Mouse (Mus musculus) CH12.LX (cell line): ENCODE measurements around the gene Depdc1b. TPM values are rescaled to one million over a fixed set of nuclear protein-coding genes. Genes with fewer than 3 reads are reported as not detected.

Experiments
- DNase-seq: peaks from one replicate; pipeline ENCODE4 v3.0.0-alpha.2; 2013; ENCODE audit errors: extremely low read depth
- H3K27ac ChIP-seq: 2 replicates; pipeline ENCODE4 v1.5.1; 2012; ENCODE audit warnings: low read depth, mild to moderate bottlenecking, control low read depth, moderate library complexity; ENCODE audit not compliant: insufficient read depth
- H3K27me3 ChIP-seq: replicated peaks from 2 replicates; pipeline ENCODE3; 2012; ENCODE audit warnings: inconsistent platforms
- H3K36me3 ChIP-seq, 2 experiments: replicated peaks in 1 of 2; 2 replicates each; pipeline versions ENCODE3 to v1.6.1; 2012; ENCODE audit warnings: inconsistent platforms in 1 of 2, low read length in 1 of 2, mild to moderate bottlenecking in 1 of 2, mixed read lengths in 1 of 2, moderate library complexity in 1 of 2; ENCODE audit not compliant: control insufficient read depth in 1 of 2, insufficient read depth in 1 of 2
- H3K4me1 ChIP-seq, 2 experiments: 2 replicates each; pipeline ENCODE4 v1.6.1; 2012; ENCODE audit warnings: inconsistent platforms in 1 of 2, moderate library complexity in 1 of 2; ENCODE audit not compliant: insufficient read depth in 2 of 2, control insufficient read depth in 1 of 2
- H3K4me2 ChIP-seq: 2 replicates; pipeline ENCODE4 v1.6.1; 2012; ENCODE audit warnings: low read depth, mild to moderate bottlenecking, control low read depth; ENCODE audit not compliant: poor library complexity, insufficient read depth, severe bottlenecking
- H3K4me3 ChIP-seq, 3 experiments: fragments of 150-350 bp in 1 of 3; sonication (generic) in 1 of 3; replicated peaks in 1 of 3; 2 replicates each; pipeline versions ENCODE3 to v1.5.1; 2011 to 2012; ENCODE audit warnings: low read depth in 2 of 3, low read length in 2 of 3, mild to moderate bottlenecking in 2 of 3, moderate library complexity in 2 of 3, control low read depth in 1 of 3, improper control_type of control experiment in 1 of 3, inconsistent platforms in 1 of 3, mixed read lengths in 1 of 3; ENCODE audit not compliant: poor library complexity in 1 of 3
- H3K79me2 ChIP-seq: replicated peaks from 2 replicates; pipeline ENCODE4 v1.6.1; 2012; ENCODE audit warnings: mild to moderate bottlenecking, moderate library complexity; ENCODE audit not compliant: control insufficient read depth, poor library complexity, insufficient read depth, severe bottlenecking; ENCODE audit errors: extremely low read depth
- H3K9ac ChIP-seq: 2 replicates; pipeline ENCODE4 v1.6.1; 2012; ENCODE audit warnings: low read depth, mild to moderate bottlenecking, control low read depth, moderate library complexity; ENCODE audit not compliant: insufficient read depth
- H3K9me3 ChIP-seq: replicated peaks from 2 replicates; pipeline ENCODE3; 2012; ENCODE audit warnings: low read length, inconsistent platforms, mixed read lengths
- BHLHE40 ChIP-seq: IDR thresholded peaks from 2 replicates; pipeline ENCODE4 v1.6.1; 2011; ENCODE audit warnings: mild to moderate bottlenecking, low read depth, low read length, improper control_type of control experiment
- CHD1 ChIP-seq: IDR thresholded peaks from 2 replicates; pipeline ENCODE4 v1.6.1; 2012; ENCODE audit warnings: low read depth, low read length, improper control_type of control experiment, inconsistent platforms
- CHD2 ChIP-seq: IDR thresholded peaks from 2 replicates; pipeline ENCODE4 v1.6.1; 2011; ENCODE audit warnings: low read length, improper control_type of control experiment
- CTCF ChIP-seq, 2 experiments: IDR thresholded peaks in 1 of 2; conservative IDR thresholded peaks in 1 of 2; 2 replicates each; pipeline ENCODE4 v1.5.1; 2011 to 2012; ENCODE audit warnings: low read depth in 2 of 2, low read length in 2 of 2, improper control_type of control experiment in 1 of 2, inconsistent platforms in 1 of 2, mild to moderate bottlenecking in 1 of 2, moderate library complexity in 1 of 2
- EP300 ChIP-seq: IDR thresholded peaks from 2 replicates; pipeline ENCODE4 v1.6.1; 2011; ENCODE audit warnings: low read length, improper control_type of control experiment
- ETS1 ChIP-seq: conservative IDR thresholded peaks from 2 replicates; pipeline ENCODE4 v1.6.1; 2012; ENCODE audit warnings: low read depth, mild to moderate bottlenecking, inconsistent platforms, low read length, improper control_type of control experiment, moderate library complexity
- GABPA ChIP-seq: IDR thresholded peaks from 2 replicates; pipeline ENCODE4 v1.6.1; 2012; ENCODE audit warnings: low read depth, low read length, improper control_type of control experiment, inconsistent platforms; ENCODE audit not compliant: insufficient replicate concordance
- IRF4 ChIP-seq: IDR thresholded peaks from 2 replicates; pipeline ENCODE4 v1.6.1; 2014; ENCODE audit warnings: low read depth, mild to moderate bottlenecking, inconsistent platforms, low read length, improper control_type of control experiment
- JUN ChIP-seq: IDR thresholded peaks from 2 replicates; pipeline ENCODE4 v1.6.1; 2011; ENCODE audit warnings: low read depth, mild to moderate bottlenecking, low read length, improper control_type of control experiment, moderate library complexity; ENCODE audit not compliant: insufficient read depth
- JUND ChIP-seq: conservative IDR thresholded peaks from 2 replicates; pipeline ENCODE4 v1.6.1; 2011; ENCODE audit warnings: low read depth, low read length, improper control_type of control experiment
- KAT2A ChIP-seq: IDR thresholded peaks from 2 replicates; pipeline ENCODE4 v1.6.1; 2012; ENCODE audit warnings: low read length, improper control_type of control experiment, inconsistent platforms; ENCODE audit not compliant: insufficient replicate concordance
- MAFK ChIP-seq: IDR thresholded peaks from 2 replicates; pipeline ENCODE4 v1.6.1; 2011; ENCODE audit warnings: low read length, improper control_type of control experiment; ENCODE audit not compliant: insufficient replicate concordance
- MAX ChIP-seq: IDR thresholded peaks from 2 replicates; pipeline ENCODE4 v1.6.1; 2011; ENCODE audit warnings: low read length, improper control_type of control experiment
- MEF2A ChIP-seq: IDR thresholded peaks from 2 replicates; pipeline ENCODE4 v1.6.1; 2014; ENCODE audit warnings: low read depth, mild to moderate bottlenecking, inconsistent platforms, low read length, improper control_type of control experiment, borderline replicate concordance
- MYC ChIP-seq: IDR thresholded peaks from 2 replicates; pipeline ENCODE4 v1.6.1; 2011; ENCODE audit warnings: low read depth, mild to moderate bottlenecking, improper control_type of control experiment, low read length
- NELFE ChIP-seq: IDR thresholded peaks from 2 replicates; pipeline ENCODE4 v1.6.1; 2011; ENCODE audit warnings: low read depth, low read length, improper control_type of control experiment
- PAX5 ChIP-seq: IDR thresholded peaks from 2 replicates; pipeline ENCODE4 v1.6.1; 2012; ENCODE audit warnings: low read length, inconsistent platforms, mixed read lengths
- POLR2A ChIP-seq: IDR thresholded peaks from 2 replicates; pipeline ENCODE4 v1.6.1; 2011; ENCODE audit warnings: low read depth, mild to moderate bottlenecking, improper control_type of control experiment, low read length
- POLR2AphosphoS2 ChIP-seq: IDR thresholded peaks from 2 replicates; pipeline ENCODE4 v1.6.1; 2011; ENCODE audit warnings: low read depth, low read length, improper control_type of control experiment
- RAD21 ChIP-seq: IDR thresholded peaks from 2 replicates; pipeline ENCODE4 v1.6.1; 2011; ENCODE audit warnings: low read depth, mild to moderate bottlenecking, low read length, improper control_type of control experiment, moderate library complexity
- RCOR1 ChIP-seq: conservative IDR thresholded peaks from 2 replicates; pipeline ENCODE4 v1.6.1; 2012; ENCODE audit warnings: low read depth, mild to moderate bottlenecking, inconsistent platforms, low read length, improper control_type of control experiment
- TCF12 ChIP-seq: IDR thresholded peaks from 2 replicates; pipeline ENCODE4 v1.6.1; 2014; ENCODE audit warnings: low read depth, mild to moderate bottlenecking, inconsistent platforms, low read length, improper control_type of control experiment
- USF2 ChIP-seq: conservative IDR thresholded peaks from 2 replicates; pipeline ENCODE4 v1.6.1; 2011; ENCODE audit warnings: low read depth, low read length, improper control_type of control experiment
- dilution Hi-C: fragments of 300-500 bp; cut with MboI; formaldehyde crosslinking; loops from 2 replicates; pipeline ENCODE4 v1.14.3; 2020; ENCODE audit warnings: low sequenced_read_pairs; ENCODE audit not compliant: extremely low pct_unique_long_range_greater_than_20kb, extremely low pct_ligation_motif_present
- in situ Hi-C: fragments of 300-500 bp; cut with MboI; formaldehyde crosslinking; loops from 3 replicates; pipeline ENCODE4 v1.14.3; 2019; ENCODE audit warnings: low sequenced_read_pairs, low pct_ligation_motif_present, low pct_unique_long_range_greater_than_20kb, mixed read lengths
- polyA plus RNA-seq: library from polyadenylated mRNA; unstranded; fragments of >175 nt; gene quantifications from 2 replicates; pipeline ENCODE4 v1.2.1, GENCODE M21; 2012; ENCODE audit warnings: low read depth; ENCODE audit not compliant: insufficient read length
- total RNA-seq, 2 experiments: library from RNA; depleted of rRNA; stranded (reverse); fragments of 300-350 nt in 1 of 2; fragments of >200 nt in 1 of 2; gene quantifications; 2 replicates each; pipeline ENCODE4 v1.2.3; 2012 to 2014

The Depdc1b gene
- total and polyA plus RNA-seq, 3 experiments: 11.1 to 17.8 (median 15.7) TPM

DNA sequence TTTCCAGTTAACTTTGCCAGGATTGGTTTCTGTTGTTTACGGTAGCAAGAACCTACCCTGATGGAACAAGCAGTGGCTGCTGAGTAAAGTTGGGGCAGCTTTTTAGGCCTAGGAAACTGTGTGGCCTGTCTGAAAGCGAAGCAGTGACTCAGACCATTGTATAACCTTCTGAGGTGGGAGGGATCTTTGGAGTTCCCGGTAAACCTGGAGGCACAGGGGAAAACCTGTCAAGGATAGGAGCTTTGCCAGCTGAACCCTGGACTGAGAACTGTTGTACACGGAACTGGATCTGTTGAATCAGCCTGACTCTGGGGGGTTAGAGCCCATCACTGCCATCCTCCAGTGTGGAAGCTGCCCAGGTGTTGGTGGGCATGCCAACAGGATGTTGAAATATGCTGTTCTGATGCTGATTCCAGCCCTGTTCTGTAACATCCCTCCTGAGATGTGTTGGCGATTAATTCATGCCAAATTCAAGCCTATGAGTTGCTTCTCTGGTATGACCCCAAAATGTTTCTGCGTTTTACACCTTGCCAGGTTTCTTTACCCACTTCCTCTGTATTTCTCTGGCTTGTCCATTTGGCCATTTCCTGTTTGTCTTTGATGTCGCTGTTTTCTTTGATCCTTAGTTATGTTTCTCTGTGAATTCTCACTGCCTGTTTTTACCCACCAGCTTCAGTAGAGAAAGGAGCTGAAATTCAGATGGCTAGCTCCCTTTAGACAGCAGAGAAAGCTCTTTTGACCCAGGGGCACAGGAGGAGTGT, 22.1 kb downstream of the Depdc1b start:
- Histone ChIP-seq H3K27ac (peak overlapping the region; percentile 69), H3K4me2 (peak overlapping the region; percentile 25; the same call in 1 of the 2 replicates), H3K4me3 (no peak overlapping the region), H3K27me3 (no peaks in the 10 kb centered on the region), H3K36me3 (peaks cover 3 to 28% of the 10 kb centered on the region in 2 experiments), H3K4me1 (peaks cover 13 to 65% of the 10 kb centered on the region in 2 experiments), H3K9ac (peak overlapping the region; percentile 16; the same call in 1 of the 2 replicates), H3K79me2 (no peaks in the 10 kb centered on the region; the same call in 1 of the 2 replicates), H3K9me3 (no peaks in the 10 kb centered on the region)
- in situ Hi-C loops (no loop called here), dilution Hi-C loops (no loop called here)
- DNase-seq: peak; percentile 60
- peak; percentile 21; the same call in 1 of the 2 replicates for TF ChIP-seq POLR2A
- 0 out of 2 replicates have a peak, but pooled peaks have one; percentile 30 for TF ChIP-seq RCOR1
- peak; percentile 40; the same call in 1 of the 2 replicates for TF ChIP-seq BHLHE40
- TF ChIP-seq MEF2A: 0 out of 2 replicates have a peak, but pooled peaks have one; percentile 18
- TF ChIP-seq ETS1: peak; percentile 65; the same call in 1 of the 2 replicates
- peak; percentile 38; the same call in 1 of the 2 replicates for TF ChIP-seq EP300
- no peak; the same call in 1 of the 2 replicates for TF ChIP-seq CHD2
- TF ChIP-seq TCF12: peak; percentile 54; the same call in 1 of the 2 replicates
- no peak for TF ChIP-seq POLR2AphosphoS2
- TF ChIP-seq CTCF (conservative IDR thresholded peaks at IDR 0.05 in 1 of 2, IDR thresholded peaks at IDR 0.05 in 1 of 2; ENCODE audit: low read depth in 2 of 2, low read length in 2 of 2): no peak
- TF ChIP-seq JUND: 0 out of 2 replicates have a peak, but pooled peaks have one; percentile 21
- no peak for TF ChIP-seq GABPA
- no peak for TF ChIP-seq NELFE
- TF ChIP-seq PAX5: no peak
- TF ChIP-seq KAT2A: no peak
- no peak for TF ChIP-seq JUN
- 0 out of 2 replicates have a peak, but pooled peaks have one; percentile 32 for TF ChIP-seq CHD1
- no peak for TF ChIP-seq RAD21
- TF ChIP-seq MAFK: peak; percentile 43; the same call in 1 of the 2 replicates
- peak; percentile 72 for TF ChIP-seq IRF4
- TF ChIP-seq MAX: peak; percentile 49
- TF ChIP-seq MYC: 0 out of 2 replicates have a peak, but pooled peaks have one; percentile 24
- TF ChIP-seq USF2: no peak
